Mouse (Mus musculus) urinary bladder, adult 2 months (tissue): ENCODE measurements around the gene Dzip3. TPM values are rescaled to one million over a fixed set of nuclear protein-coding genes. Genes with fewer than 3 reads are reported as not detected.
A peak's percentile ranks its signal among the peaks of the same experiment; 100 is the strongest.

Experiments used
- DNase-seq: peaks from one replicate; pipeline ENCODE4 v3.0.0; 2022; ENCODE audit warnings: low spot score
- polyA plus RNA-seq: library from polyadenylated mRNA; depleted of rRNA; stranded (reverse); fragments of >200 nt; gene quantifications from 2 replicates; pipeline ENCODE4 v1.2.3, GENCODE M21; 2012; rRNA removed

Dzip3 gene
- 9.7 and 10.4 TPM in 2 replicates for polyA plus RNA-seq

DNA sequence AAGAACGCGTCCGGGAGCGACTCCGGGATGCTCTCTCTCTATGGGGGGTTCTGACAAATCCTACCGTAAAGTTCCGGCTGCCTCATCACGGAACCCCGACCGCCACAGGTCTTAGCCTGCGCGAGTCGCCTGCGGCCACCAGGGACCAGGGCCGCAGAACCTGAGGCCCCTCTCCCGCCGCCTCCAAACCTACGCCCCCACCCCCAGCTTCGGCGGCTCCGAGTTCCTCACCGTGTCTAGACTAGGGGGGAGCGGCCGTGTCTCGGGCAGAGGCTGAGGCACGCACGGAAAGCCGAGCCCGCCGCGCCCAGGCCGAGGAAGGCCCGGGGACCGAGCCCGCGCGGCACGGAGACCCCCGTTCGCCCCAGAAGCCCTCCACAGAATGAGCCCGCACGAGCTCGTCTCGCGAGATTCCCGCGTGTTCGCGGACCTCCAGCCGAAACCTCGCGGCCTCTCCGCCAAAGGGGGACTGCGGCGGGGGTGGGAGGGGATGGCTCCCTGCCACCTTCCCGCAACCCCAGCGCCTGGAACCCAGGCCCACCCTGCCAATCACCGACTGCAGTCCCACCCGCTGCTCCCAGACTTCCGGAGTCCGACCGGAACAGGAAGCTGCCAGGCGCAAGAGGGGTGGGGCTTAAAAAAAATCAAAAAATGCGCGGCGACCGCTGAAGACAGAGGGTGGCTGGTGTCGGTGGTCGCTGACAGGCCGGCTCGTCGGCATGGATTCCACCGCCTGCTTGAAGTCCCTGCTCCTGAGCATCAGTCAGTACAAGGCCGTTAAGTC, at the start of gene Dzip3, which contains the start of gene Cip2a:
TSS of gene Dzip3 (minus strand) at position 607 of the 784 bp plus-strand sequence.
TSS of gene Cip2a (plus strand) at position 627 of the 784 bp plus-strand sequence.
- peak; percentile 74 for DNase-seq

DNA sequence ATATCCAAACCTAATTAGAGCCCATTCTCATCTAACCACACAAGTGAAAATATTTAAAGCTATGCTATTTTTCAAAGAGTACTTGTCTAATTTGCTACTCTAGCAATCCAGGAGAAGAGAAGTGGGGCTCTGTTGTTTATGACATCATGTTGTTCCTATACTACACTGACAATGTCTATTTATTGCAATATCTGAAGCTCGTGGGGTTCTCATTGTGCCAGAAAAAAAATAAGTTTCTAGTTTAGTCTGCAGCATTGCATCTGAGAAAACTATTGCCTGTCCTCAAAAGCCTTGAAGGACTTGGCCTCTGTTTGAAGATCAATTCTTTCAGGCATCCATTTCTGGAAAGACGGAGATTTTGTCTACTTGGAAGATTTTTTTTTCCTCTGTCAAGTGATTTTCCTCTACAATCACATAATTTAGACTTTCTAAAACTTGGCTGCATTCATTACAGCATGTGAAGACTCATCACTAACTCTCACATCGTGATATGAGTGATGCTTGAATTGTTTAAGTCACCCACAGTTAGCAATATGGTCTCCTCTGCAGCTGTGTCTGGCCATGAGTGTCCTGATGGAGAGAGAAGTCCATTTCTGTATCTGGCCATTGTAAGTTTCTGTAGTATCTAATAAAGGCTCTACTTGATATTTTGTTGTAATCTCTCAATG, 46.7 kb upstream of the Dzip3 start:
- no peak for DNase-seq

DNA sequence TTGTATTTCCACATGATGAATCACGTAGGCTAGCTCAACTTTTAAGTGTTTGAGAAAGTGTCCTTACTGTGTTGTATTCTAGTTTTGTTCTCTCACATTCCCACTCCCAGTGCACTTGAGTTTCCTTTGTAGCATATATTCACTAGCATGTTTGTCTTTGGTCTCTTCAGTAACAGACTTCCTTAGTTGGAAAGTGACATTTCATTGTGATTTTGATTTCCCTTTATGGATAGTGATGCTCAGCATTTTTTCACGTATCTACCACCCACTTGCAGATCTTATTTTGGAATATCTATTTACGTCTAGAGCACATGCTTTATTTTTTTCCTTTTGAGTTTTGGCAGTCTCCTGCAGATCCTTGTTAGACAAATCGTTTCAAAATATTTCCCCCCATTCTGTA, 43.8 kb upstream of the Dzip3 start:
- no peak for DNase-seq

DNA sequence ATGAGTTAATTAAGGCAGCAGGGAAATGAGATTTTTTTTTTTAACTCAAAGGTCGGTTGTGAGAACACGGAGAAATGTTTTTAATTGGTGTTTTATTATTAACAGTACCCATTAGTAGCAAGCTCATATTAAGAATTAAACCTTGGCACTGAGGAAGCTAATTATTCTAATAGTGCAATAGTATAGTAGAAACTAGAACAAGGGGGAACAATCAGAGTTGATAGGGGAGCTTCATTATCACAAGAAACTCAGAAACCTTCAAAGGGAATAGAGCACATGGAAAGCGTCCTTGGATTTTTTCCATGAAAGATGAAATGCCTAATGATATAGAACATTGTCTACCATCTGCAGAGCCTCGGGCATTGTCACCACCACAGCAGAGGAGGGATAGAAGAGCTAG, 41.9 kb upstream of the Dzip3 start:
- no peak for DNase-seq

- no peak for DNase-seq
Observed at GRCm38 (mm10) chr16:49016620-49017332, 22.8 kb upstream of the Dzip3 start.

DNA sequence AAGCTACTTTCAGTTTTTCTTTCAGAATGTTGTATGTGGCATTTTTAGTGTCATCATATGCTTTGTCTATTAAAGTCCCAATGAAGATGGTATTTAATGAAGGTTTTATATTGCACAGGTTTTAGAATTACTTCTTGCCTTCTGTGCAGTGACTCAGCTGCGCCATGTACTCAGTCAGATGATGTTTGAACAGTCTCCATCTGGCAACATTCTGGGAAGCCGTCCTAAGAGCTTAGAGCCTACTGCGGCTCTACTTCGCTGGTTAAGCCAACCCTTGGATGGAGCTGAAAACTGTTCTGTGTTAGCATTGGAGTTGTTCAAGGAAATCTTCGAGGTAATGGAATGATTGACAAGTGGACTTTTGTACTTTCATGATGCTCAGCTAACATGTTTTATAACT, 10.2 kb upstream of the Dzip3 start:
- DNase-seq: no peak

DNA sequence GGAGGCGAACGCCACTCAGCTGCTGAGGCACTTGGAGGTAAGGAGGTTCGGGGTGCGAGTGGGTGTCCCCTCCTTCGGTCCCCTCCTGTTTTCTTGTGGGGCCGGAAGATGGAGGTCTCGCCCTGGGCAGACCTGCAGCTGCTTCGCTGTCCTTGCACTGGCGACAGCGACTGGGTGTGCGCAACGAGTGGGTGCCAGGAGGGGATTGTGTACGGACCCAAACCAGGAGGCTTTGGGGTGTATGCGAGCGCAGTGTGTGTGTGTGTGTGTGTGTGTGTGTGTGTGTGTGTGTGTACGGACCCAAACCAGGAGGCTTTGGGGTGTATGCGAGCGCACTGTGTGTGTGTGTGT, 353 bp upstream of the Dzip3 start:
- no peak for DNase-seq

DNA sequence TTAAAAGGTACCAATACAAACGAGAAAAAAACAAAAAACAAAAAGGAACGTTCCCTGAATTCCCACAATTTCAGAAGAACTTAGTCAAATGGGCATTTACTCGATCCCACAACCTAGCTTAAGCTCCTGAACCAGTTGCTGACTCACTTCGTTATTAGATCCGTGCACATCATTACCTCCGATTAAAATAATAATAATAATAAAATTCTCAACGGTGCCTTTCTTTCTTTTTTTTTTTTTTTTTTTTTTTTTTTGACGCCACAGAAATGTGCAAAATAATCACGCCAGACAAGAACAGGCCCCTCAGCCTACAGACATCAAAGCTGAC, 770 bp downstream of the Dzip3 start:
- no peak for DNase-seq

DNA sequence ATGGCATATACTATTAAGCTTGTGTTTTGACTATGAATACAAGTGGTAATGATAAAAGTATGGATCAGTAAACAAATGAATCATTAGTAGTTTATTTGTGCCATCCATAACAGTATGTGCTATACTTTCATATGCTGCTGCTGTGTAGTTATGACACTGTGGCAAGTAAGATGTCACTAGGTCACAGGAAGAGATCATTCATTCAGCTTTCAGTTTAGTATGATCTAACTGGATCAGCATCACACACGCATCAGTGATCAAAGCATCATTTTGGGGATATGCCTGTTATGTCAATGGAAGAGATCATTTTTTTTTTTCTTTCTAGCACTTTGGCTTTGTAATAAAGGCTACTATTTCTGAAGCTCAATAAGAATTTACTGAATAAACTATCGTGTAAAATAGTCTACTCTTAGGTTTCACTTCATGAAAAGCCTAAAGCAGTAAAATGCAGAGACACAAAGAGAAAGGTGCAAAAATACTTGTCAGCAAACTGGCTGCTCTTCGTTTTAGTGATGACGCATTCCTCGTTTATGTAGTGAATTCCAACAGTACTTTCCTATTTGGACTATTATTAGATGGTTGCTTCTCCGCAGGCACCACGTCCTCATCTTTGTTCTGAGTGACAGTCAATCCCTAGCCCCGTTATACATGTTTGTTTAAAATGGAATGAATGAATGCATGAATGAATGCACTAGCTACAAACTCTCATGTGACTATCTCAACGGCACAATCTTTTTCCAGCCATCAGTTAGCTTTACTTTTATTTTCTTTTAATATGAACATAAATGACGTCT, 1.3 kb downstream of the Dzip3 start:
- DNase-seq: no peak

- DNase-seq: no peak
Observed at GRCm38 (mm10) chr16:48989700-48990099, 4.3 kb downstream of the Dzip3 start.

GRCm38 (mm10) chr16:48985034-48985627, 8.8 kb downstream of the Dzip3 start:
- no peak for DNase-seq

GRCm38 (mm10) chr16:48979965-48980364, 14.0 kb downstream of the Dzip3 start:
- DNase-seq: no peak

- no peak for DNase-seq
Observed at GRCm38 (mm10) chr16:48973548-48973947, 20.4 kb downstream of the Dzip3 start.

DNA sequence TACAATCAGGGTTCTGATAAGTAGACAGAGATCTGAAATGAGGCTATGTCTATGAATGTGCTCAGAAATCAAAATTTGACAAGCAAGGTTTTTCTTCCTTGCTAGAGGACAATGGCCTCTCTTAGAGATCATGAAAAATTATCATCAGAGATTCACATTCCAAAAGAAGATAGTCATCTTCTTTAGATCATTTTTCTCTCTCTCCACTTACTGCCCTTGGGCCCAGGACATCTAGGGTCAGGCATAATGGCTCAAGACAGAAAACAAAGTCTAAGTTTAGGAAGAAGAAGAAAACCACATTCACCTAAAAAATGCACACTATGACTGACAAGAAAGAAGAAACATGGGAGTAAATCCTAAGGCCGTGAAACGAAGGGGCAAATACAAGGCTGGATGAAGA, 21.0 kb downstream of the Dzip3 start:
- no peak for DNase-seq

DNA sequence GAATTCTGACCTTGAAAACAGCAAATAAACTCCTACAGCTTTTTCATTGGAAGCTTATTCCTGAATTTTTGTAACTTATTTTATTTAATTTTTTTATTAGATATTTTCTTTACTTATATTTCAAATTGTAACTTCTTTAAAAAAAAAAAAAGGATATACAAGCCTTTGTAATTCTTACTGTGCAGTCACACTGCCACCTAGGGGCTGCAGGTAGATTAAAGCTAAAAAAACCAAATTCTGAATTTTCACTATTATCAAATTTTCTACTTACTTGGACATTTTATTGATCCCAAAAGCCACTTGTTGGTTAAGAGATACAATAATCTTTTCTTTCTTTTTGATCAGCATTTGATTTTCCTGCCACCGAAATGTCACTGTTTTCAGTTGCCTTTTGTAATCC, 52.2 kb downstream of the Dzip3 start:
- DNase-seq: no peak

DNA sequence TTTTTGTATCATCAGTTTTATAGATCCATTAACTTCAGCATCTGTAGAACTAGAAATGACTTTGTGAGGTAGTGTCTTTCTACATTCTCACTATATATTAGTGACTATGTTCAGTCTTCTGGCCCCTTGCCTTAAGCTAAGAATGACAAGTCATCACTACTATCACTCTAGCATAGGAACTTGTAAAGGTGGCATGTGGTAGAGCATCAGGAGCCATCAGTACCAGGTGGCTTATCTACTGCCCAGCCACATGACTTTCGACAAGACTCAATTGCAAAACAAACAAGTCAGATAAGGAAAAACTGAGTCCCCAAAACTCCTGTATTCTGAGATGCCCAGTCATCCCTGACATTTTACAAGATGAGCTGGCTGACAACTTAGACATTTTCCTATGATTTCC, 70.2 kb downstream of the Dzip3 start:
- DNase-seq: no peak

DNA sequence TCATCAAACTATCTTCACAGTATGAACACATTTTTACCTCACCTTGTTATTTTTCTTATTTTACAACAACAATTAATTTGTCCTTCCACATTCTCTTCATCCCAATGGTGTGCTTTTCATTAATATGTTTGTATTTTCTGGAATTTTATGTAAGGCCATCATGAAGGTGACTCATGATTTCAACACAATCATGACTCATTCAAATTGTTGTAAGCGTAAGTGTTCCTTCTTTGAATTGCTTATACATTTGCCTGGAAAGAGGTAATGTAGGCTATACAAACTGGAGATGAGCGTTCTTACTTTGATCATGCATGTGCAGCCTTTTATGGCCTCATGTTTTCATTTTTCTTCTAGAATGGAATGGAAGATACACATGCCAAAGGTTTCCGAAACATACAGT, 80.8 kb downstream of the Dzip3 start:
- no peak for DNase-seq

GRCm38 (mm10) chr16:48911184-48911583, 82.8 kb downstream of the Dzip3 start:
- DNase-seq: no peak

DNA sequence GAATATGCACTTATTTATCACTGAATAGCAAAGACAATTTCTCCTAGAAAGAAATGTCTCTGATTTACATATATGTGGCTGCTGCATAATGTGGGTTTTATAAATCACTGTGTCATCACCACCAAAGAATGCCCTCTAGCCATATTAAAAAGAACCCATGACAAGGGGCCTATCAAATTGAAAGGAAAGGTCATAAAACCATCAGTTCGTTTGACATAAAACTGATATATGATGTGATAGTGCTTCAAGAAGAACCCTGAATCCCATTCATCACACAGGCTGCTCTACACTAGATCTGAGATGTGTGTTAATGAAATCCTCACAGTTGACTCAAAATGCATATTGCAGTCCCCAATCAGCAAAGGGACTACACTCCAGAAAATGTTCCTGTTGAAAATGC, 94.1 kb downstream of the Dzip3 start:
- DNase-seq: no peak

GRCm38 (mm10) chr16:48890733-48891132, 103.2 kb downstream of the Dzip3 start:
- DNase-seq: no peak
